ENCODE assay signal across 34 mouse cellular contexts in genomic region chr7:47111121-47111520, GRCm38 (mm10). TPM values are rescaled to one million over a fixed set of nuclear protein-coding genes. Genes with fewer than 3 reads are reported as not detected.
DNase-seq lines count a peak whose midpoint lies in the region; ATAC-seq and TF ChIP-seq lines count a peak whose summit lies in the region.
"Had no signal": no experiment of that assay in that cellular context is flagged by ENCODE, and none has a peak within 500 bp of the region (broad histone marks: within the 10 kb centered on the region; RNA-seq: fewer than 3 reads in every experiment).

No protein-coding gene starts in this region.

- DNase-seq in left cerebral cortex, adult 2 months (ENCODE audit: extremely low spot score in 1 of 2, low spot score in 2 of 2), result no peak
- no peak for DNase-seq in left cerebral cortex, postnatal 10 days (ENCODE audit: extremely low spot score in 1 of 2, low spot score in 2 of 2)
- no peak for DNase-seq in frontal cortex, postnatal 25 days (ENCODE audit: low spot score in 2 of 2)
- no peak for DNase-seq in adrenal gland, postnatal 14 days
- no peak for DNase-seq in embryo, embryonic 10.5 days (ENCODE audit: low spot score)
- DNase-seq: cerebellum, adult 8-10 months; cerebellum, postnatal 36 days; heart, adult 2 months; kidney, adult 9 months; kidney, postnatal 10 days; midbrain, embryonic 14.5 days; right cerebral cortex, postnatal 4 days; thymus, adult 2 months; thymus, postnatal 4 days had no signal

- peak overlapping the region; percentile 80 for H3K27ac ChIP-seq in left cerebral cortex, adult 2 months
- H3K27ac ChIP-seq: embryonic facial prominence, embryonic 13.5 days; heart, adult 2 months; hindbrain, postnatal 0 days; limb, embryonic 13.5 days; lung, embryonic 15.5 days; macrophage; neural tube, embryonic 15.5 days; stomach, postnatal 0 days had no signal

- no peak for TF ChIP-seq CTCF in left cerebral cortex, adult 2 months (IDR thresholded peaks at IDR 0.05)

- ATAC-seq in activated CD4-positive, CD25-positive, alpha-beta regulatory T cell, adult 4 months, result peak; percentile 30
- peak; percentile 29 for ATAC-seq in inflammation-experienced regulatory T-cells, adult 6 months
- ATAC-seq: forebrain, embryonic 16.5 days; hindbrain, postnatal 0 days; intestine, postnatal 0 days had no signal

- intact Hi-C loops in left cerebral cortex, adult 2 months (cut with DNase I), result no loop called here
- intact Hi-C loops in left cerebral cortex, postnatal 10 days (cut with DNase I), result no loop called here

- H3K4me3 ChIP-seq in left cerebral cortex, adult 2 months, result no peak overlapping the region
- H3K4me3 ChIP-seq: embryonic facial prominence, embryonic 13.5 days; erythroblast, embryonic 14.5 days; heart, adult 2 months; heart, embryonic 12.5 days; limb, embryonic 13.5 days; lung, embryonic 15.5 days; neural tube, embryonic 15.5 days had no signal

RNA-seq across cellular contexts. Expression of gene Ptpn5, which starts 22.4 kb away (rescaled TPM):
- total RNA-seq in left cerebral cortex, adult 2 months (2021), result 100 to 1,000 TPM; 171 to 187 TPM
- 100 to 1,000 TPM; 118 TPM for total RNA-seq in left cerebral cortex, postnatal 10 days (2021)
- polyA plus RNA-seq in activated CD4-positive, CD25-positive, alpha-beta regulatory T cell, adult 4 months (2017; shearing (Covaris generic)), result 1 to 10 TPM; 2.1 to 9.3 TPM
- 10 to 100 TPM in 2 of 3 experiments, 1 to 10 TPM in 1; 8.8 to 16.0 (median 11.1) TPM for polyA plus RNA-seq in inflammation-experienced regulatory T-cells, adult 6 months (2017; shearing (Covaris generic))
- 0.90 and 1.4 TPM in 2 replicates for total RNA-seq in adrenal gland, postnatal 14 days (2021)
- total RNA-seq: gastrocnemius, adult 8-10 months; gastrocnemius, postnatal 4 days; heart, adult 2 months; hematopoietic stem cell, adult 5-6 weeks; MEL; monocyte, adult 5-6 weeks had no signal
- polyA plus RNA-seq: erythroblast, embryonic 14.5 days; heart, adult 2 months; heart, postnatal 0 days; liver, embryonic 16.5 days; macrophage had no signal

Comparison
In these comparisons a context has a peak if more than half of its experiments do, and no peak if none do; other contexts are left out.
1. RNA of gene Ptpn5, which starts 22.4 kb away (total RNA-seq): 171 to 187 TPM in left cerebral cortex, adult 2 months and 118 TPM in left cerebral cortex, postnatal 10 days; 0.90 to 1.4 TPM in adrenal gland, postnatal 14 days; every median in the first group is over 10 times any median in the second.